Mouse (Mus musculus) T-helper 1 cell (primary cell): ENCODE data around the gene Rd3.

Experiments
- in situ Hi-C: fragments of 300-600 bp; cut with MboI, MseI; formaldehyde crosslinking; loops from one replicate; pipeline ENCODE4 v1.15.1; 2025; ENCODE audit warnings: high pct_unique_total_duplicates

Gene Rd3

GRCm38 (mm10) chr1:191963948-191964772 lies 13.0 kb upstream of the Rd3 start:
- in situ Hi-C loops = no loop called here

GRCm38 (mm10) chr1:191964773-191965481 lies 12.2 kb upstream of the Rd3 start:
- in situ Hi-C loops = loop anchor here (5.0 kb wide), 1 partner anchor 127 kb away; the partner anchor contains the start of gene Traf5

GRCm38 (mm10) chr1:191969939-191970338 lies 7.2 kb upstream of the Rd3 start:
- in situ Hi-C loops = loop anchor here (5.0 kb wide), 2 partner anchors 78 to 122 kb away; partner anchors contain the start of gene Traf5

GRCm38 (mm10) chr1:191974509-191975405 lies 2.4 kb upstream of the Rd3 start:
- in situ Hi-C loops = loop anchor here (5.0 kb wide), 1 partner anchor 82 kb away; no protein-coding TSS in a partner anchor

GRCm38 (mm10) chr1:191981426-191982102 lies 4.4 kb downstream of the Rd3 start:
- in situ Hi-C loops = no loop called here

GRCm38 (mm10) chr1:191986674-191987480 lies 9.7 kb downstream of the Rd3 start:
- in situ Hi-C loops = no loop called here

GRCm38 (mm10) chr1:191987481-191987769 lies 10.3 kb downstream of the Rd3 start:
- in situ Hi-C loops = no loop called here

GRCm38 (mm10) chr1:191988646-191989045 lies 11.5 kb downstream of the Rd3 start:
- in situ Hi-C loops = no loop called here

- in situ Hi-C loops = no loop called here
These were observed 11.9 kb downstream of the Rd3 start for GRCm38 (mm10) chr1:191989060-191989459.

- in situ Hi-C loops = no loop called here
These were observed 12.8 kb downstream of the Rd3 start for GRCm38 (mm10) chr1:191989994-191990393.

- in situ Hi-C loops = no loop called here
These were observed 15.0 kb downstream of the Rd3 start for GRCm38 (mm10) chr1:191992040-191992780.

GRCm38 (mm10) chr1:191994476-191994875 lies 17.3 kb downstream of the Rd3 start:
- in situ Hi-C loops = no loop called here

GRCm38 (mm10) chr1:191995488-191995887 lies 18.3 kb downstream of the Rd3 start:
- in situ Hi-C loops = no loop called here

GRCm38 (mm10) chr1:191995916-191996315 lies 18.7 kb downstream of the Rd3 start:
- in situ Hi-C loops = no loop called here

GRCm38 (mm10) chr1:191996621-191997185 lies 19.5 kb downstream of the Rd3 start:
- in situ Hi-C loops = no loop called here

GRCm38 (mm10) chr1:191999022-191999421 lies 21.9 kb downstream of the Rd3 start:
- in situ Hi-C loops = no loop called here
